Mouse (Mus musculus) hindbrain, embryonic 11.5 days (tissue): Measurements from ENCODE around the gene Grwd1. TPM values are rescaled to one million over a fixed set of nuclear protein-coding genes. Genes with fewer than 3 reads are reported as not detected.
"Not testable (repeated sequence)": the region's sequence is repeated elsewhere in the genome, so short reads cannot be mapped to it uniquely, and the experiment has no call there.

Experiments
- ATAC-seq: fragments of 200-750 bp; cut with Nextera tagmentation; 2 replicates; pipeline ENCODE4 v1.8.0; 2017; ENCODE audit warnings: mild to moderate bottlenecking, moderate TSS enrichment, moderate library complexity; ENCODE audit not compliant: low FRiP score
- DNase-seq: peaks from one replicate; pipeline ENCODE4 v3.0.0-alpha.2; 2015; ENCODE audit warnings: low spot score
- H3K27ac ChIP-seq: fragments of 300-500 bp; sonication (generic); 2 replicates; pipeline ENCODE4 v1.5.1; 2014; ENCODE audit warnings: mild to moderate bottlenecking, low read depth, low read length
- H3K27me3 ChIP-seq: fragments of 300-500 bp; sonication (generic); 2 replicates; pipeline ENCODE4 v1.6.1; 2014; ENCODE audit warnings: mild to moderate bottlenecking, low read length, moderate library complexity, mixed read lengths; ENCODE audit not compliant: control insufficient read depth, insufficient read depth
- H3K36me3 ChIP-seq: fragments of 300-500 bp; sonication (generic); 2 replicates; pipeline ENCODE4 v1.6.1; 2014; ENCODE audit warnings: mild to moderate bottlenecking, low read length, moderate library complexity, mixed read lengths; ENCODE audit not compliant: control insufficient read depth, insufficient read depth
- H3K4me1 ChIP-seq: fragments of 300-500 bp; sonication (generic); replicated peaks from 2 replicates; pipeline ENCODE4 v1.6.1; 2014; ENCODE audit warnings: low read length, mixed read lengths; ENCODE audit not compliant: control insufficient read depth, insufficient read depth
- H3K4me2 ChIP-seq: fragments of 300-500 bp; sonication (generic); replicated peaks from 2 replicates; pipeline ENCODE4 v1.6.1; 2014; ENCODE audit warnings: mild to moderate bottlenecking, low read depth, low read length
- H3K4me3 ChIP-seq: fragments of 300-500 bp; sonication (generic); 2 replicates; pipeline ENCODE4 v1.5.1; 2014; ENCODE audit warnings: low read depth, low read length
- H3K9ac ChIP-seq: fragments of 300-500 bp; sonication (generic); 2 replicates; pipeline ENCODE4 v1.6.1; 2014; ENCODE audit warnings: low read depth, low read length
- H3K9me3 ChIP-seq: fragments of 300-500 bp; sonication (generic); 2 replicates; pipeline ENCODE4 v1.6.1; 2016; ENCODE audit warnings: low read length; ENCODE audit not compliant: control insufficient read depth
- WGBS: fragments of 180-500 bp; shearing (Covaris S2); extraction: QIAGEN DNeasy Blood & Tissue Kit; methylation state at CpG from one replicate; pipeline ENCODE4 v1.1.7; 2014; 5-methylcytosine and 5-hydroxymethylcytosine counted together
- polyA plus RNA-seq: library from polyadenylated mRNA; unstranded; fragments of >200 nt; fragmentation: Nextera tagmentation; extraction: Ambion mirVana; gene quantifications from 2 replicates; pipeline ENCODE4 v1.2.1, GENCODE M21; 2014

Gene Grwd1
- 56.7 and 66.0 TPM in 2 replicates for polyA plus RNA-seq

DNA sequence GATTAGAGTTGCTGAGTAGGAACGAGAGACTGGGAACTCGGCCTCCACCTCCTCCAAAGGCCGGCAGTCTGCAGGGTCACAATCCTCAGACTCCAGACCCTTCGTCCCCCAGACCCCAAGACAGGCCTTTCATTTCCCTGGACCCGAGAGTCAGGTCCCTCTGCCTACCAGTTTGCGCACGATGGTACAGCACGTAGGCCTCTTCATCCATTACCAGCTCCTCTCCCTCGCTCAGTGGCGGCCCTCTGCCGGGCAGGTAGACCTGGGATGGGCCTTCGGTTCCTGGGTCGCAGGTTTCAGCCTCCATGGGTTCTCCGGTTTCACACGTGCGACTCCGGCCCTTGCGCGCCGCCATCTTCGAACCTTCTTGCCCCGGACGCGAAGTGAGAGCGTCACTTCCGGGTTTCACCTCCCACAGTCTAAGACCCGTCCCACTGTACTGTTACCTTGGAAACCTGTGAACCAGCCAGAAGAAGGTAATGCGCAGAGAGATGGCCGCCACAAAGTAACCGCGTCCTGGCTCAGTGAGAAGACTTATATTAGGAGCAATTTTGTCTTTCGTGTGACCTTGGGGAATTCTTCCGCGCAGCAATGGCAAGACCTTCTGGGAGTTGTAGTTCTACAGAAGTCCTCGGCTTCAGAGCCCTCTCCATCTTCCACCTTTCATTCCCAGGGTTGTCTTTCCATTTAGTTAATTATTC is at the start of gene Grwd1:
Gene Grwd1, minus strand, starts transcription at position 518 of the 701 bp plus-strand sequence.
- peak; percentile 84 for ATAC-seq
- Histone ChIP-seq H3K4me2 (peak within 1 kb of the TSS; percentile 84), H3K36me3 (peaks cover 4% of the 10 kb centered on the region; the same call in 1 of the 2 replicates), H3K27ac (0 out of 2 replicates have a peak within 1 kb of the TSS, but pooled peaks have one; percentile 37), H3K4me3 (peak within 1 kb of the TSS; percentile 89), H3K27me3 (peaks cover 43% of the 10 kb centered on the region), H3K9me3 (no peaks in the 10 kb centered on the region), H3K4me1 (peaks cover 11% of the 10 kb centered on the region), H3K9ac (peak within 1 kb of the TSS; percentile 77)
- under 1% methylated on average over 35 of the region's 35 CpGs for WGBS
- DNase-seq = peak; percentile 92

DNA sequence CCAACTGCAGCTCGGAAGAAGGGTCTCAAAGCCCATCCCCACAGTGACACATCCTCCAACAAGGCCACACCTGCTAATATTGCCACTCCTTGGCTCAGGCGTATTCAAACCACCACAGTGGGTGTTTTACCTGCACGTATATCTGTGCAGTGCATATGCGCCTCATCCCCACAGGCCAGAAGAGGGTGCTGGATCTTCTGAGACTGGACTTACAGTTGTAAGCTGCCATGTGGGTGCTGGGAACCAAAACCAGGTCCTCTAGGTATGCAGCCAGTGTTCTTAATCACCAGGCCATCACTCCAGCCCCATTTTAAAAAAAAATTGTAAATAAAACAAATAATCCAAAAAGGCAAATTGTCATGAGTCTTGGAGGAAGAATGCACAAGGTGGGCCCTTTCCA is 49.8 kb upstream of the Grwd1 start:
- no peak for ATAC-seq
- H3K4me2 ChIP-seq = no peak overlapping the region
- 94% methylated on average over 4 of the region's 4 CpGs for WGBS

DNA sequence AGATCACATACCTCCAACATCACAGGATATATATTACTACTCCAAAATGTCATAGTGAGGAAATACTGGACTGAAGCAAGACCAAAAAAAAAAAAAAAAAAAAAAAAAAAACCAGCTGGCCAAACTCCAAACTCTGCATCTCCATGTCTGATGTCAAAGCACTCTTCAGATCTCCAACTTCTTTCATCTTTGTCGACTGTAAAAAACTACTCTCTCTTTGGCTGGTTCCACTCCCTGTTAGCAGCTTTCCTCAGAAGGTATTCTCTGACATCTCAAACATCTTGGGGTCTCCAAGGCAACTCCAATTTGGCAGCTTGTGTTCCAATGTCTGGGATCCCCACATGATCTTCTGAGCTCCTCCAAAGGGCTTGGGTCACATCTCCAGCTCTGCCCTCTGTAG is 47.5 kb upstream of the Grwd1 start, which contains the start of gene Grin2d:
Gene Grin2d, minus strand, starts transcription at position 101 of the 400 bp plus-strand sequence.
- H3K9ac ChIP-seq, H3K4me3 ChIP-seq, DNase-seq, ATAC-seq, H3K4me1 ChIP-seq, H3K27me3 ChIP-seq, H3K9me3 ChIP-seq, H3K27ac ChIP-seq, H3K4me2 ChIP-seq: not testable (repeated sequence)
- 100% methylated on average over 1 of the region's 1 CpGs for WGBS
- H3K36me3 ChIP-seq = peaks cover 18% of the 10 kb centered on the region

More for the DNA sequence above, 49.8 kb upstream of the Grwd1 start:
- Histone ChIP-seq H3K27ac (no peak overlapping the region), H3K4me3 (no peak overlapping the region), H3K36me3 (peaks cover 20% of the 10 kb centered on the region), H3K4me1 (no peaks in the 10 kb centered on the region), H3K27me3 (no peaks in the 10 kb centered on the region), H3K9me3 (no peaks in the 10 kb centered on the region), H3K9ac (no peak overlapping the region)
- DNase-seq = no peak

DNA sequence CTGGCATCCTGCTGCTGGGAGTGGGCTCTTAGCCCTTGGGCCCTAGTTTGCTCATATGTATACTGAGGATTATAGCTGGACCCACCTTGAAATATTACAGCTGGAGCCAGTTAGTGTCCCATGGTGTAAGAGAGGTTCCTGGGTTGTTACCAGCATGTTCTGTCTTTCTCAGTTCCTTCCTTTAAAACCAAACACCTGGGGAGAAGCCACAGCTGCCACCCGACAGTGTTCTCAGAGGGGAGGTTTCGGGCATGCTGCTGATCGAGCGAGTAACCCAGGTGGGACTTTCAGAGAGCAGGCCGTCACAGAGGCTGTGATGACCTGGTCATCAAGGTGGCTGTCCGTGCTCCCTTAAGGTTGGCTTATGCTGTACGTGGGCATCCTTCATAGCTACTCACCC is 46.2 kb upstream of the Grwd1 start:
- Histone ChIP-seq H3K4me3 (no peak overlapping the region), H3K36me3 (peaks cover 13% of the 10 kb centered on the region; the same call in 1 of the 2 replicates), H3K27me3 (no peaks in the 10 kb centered on the region), H3K27ac (no peak overlapping the region), H3K4me2 (no peak overlapping the region), H3K9ac (no peak overlapping the region), H3K4me1 (no peaks in the 10 kb centered on the region), H3K9me3 (no peaks in the 10 kb centered on the region)
- no peak for ATAC-seq
- no peak for DNase-seq
- WGBS = 95% methylated on average over 7 of the region's 7 CpGs

DNA sequence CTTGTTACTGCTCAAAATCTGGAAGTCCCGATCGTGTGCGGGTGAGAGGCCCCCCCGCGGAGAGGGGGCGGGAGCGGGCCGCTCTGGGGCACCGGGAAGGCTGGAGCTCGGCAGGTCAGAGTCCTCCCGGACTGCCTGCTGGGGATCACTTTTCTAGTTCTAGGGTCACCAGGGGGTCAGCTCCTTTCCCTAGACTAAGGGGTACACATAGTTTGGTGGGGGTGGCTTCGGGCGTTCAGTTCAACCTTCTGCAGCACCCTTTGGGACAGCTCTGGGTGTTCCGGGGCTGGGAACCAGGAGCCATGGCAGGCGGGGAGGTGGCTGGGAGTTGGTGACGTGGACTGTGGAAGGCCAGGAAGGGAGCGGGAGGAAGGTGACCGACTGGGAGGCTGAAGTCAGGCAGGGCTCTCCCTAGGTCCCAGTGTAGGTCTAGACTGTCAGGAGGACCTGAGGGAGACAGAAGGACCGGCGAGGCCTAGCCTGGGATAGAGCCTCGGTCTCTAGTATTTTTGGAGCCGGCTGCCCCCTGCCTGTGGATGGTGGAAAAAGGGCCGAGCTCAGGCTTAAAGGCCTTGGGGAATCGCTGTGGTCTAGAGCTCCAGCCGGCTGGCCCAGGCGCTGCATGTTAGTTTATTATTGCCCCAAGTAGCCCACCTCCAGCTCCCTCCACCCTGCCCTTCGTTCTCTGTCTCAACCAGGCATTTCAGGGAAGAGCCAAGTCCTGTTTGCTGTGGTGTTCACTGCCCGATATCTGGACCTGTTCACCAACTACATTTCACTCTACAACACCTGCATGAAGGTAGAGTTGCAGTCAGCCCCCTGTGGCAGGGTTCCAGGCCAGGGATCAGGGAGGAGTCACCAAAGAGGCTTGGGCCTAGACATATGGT is 42.6 kb upstream of the Grwd1 start:
- peak overlapping the region; percentile 93 for H3K9ac ChIP-seq
- peaks cover 5% of the 10 kb centered on the region; the same call in 1 of the 2 replicates for H3K36me3 ChIP-seq
- H3K27me3 ChIP-seq = peaks cover 24% of the 10 kb centered on the region
- DNase-seq = peak; percentile 73
- ATAC-seq = peak; percentile 50
- WGBS = 3% methylated on average over 28 of the region's 28 CpGs
- H3K9me3 ChIP-seq = no peaks in the 10 kb centered on the region
- peak overlapping the region; percentile 79 for H3K4me3 ChIP-seq
- H3K4me1 ChIP-seq = peaks cover 12% of the 10 kb centered on the region
- peak overlapping the region; percentile 65 for H3K27ac ChIP-seq
- peak overlapping the region; percentile 79 for H3K4me2 ChIP-seq

DNA sequence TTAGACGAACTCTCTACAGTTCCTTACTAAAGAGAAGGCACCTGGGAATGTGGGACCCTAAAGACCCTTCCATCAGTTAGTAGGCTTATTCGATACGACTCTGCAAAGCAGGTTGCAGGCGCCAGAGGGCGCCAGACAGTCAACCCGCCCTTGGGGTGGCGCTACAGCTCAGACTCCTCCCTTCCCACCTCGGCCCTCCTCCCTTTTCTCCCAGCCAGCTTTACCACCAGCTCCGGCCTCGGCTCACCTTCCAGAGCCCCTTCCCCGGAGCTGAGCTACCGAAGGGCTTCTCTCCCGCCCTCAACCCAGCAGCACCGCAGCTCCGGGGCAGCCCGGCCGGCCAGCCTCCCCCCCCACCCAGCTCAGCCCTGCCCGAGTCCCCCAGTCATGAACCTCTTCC is 41.9 kb upstream of the Grwd1 start, which contains the start of gene Kdelr1:
Gene Kdelr1, plus strand, starts transcription at position 149 of the 400 bp plus-strand sequence.
- ATAC-seq (peak; percentile 76), DNase-seq (peak; percentile 96)
- peak within 1 kb of the TSS; percentile 79 for H3K4me2 ChIP-seq
- H3K9ac ChIP-seq = peak within 1 kb of the TSS; percentile 93
- peaks cover 5% of the 10 kb centered on the region; the same call in 1 of the 2 replicates for H3K36me3 ChIP-seq
- H3K4me1 ChIP-seq = peaks cover 15% of the 10 kb centered on the region
- H3K9me3 ChIP-seq = no peaks in the 10 kb centered on the region
- 1% methylated on average over 16 of the region's 18 CpGs for WGBS
- peaks cover 29% of the 10 kb centered on the region for H3K27me3 ChIP-seq
- peak within 1 kb of the TSS; percentile 65 for H3K27ac ChIP-seq
- H3K4me3 ChIP-seq = peak within 1 kb of the TSS; percentile 79

DNA sequence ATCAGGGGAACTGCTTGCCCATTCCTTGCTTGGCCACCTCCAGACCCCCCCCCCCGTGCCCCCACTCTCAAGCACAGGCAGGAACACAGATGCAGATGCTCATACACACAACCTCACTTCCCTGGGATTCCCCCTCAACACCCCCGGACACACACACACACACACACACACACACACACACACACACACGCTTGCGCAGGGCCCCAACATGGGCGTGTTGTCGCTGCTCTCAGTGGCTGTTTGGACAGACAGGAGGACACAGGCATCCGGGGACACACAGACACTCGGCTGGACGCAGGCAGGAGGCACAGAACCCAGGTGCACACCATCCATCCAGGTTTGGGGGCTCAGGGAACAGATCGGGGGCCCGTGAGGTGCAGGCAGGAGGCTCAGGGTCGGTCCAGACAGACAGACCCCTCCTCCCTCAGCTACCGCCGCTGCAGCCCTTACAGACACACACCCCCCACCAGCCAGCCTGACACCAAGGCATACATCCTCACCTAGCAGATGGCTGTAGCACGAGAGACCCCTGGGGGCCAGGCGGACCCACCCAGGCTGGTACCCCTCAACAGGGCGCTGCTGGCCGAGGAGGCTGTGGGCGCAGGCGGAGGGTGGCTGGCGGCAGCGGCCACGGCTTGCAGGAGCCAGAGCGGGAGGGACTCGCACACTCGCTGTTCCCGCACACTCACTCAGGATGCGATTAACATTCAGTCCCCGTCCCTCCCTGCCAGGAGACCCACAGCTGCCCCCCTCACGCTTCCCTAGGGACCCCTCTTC is 39.7 kb upstream of the Grwd1 start:
- DNase-seq = peak; percentile 48
- Histone ChIP-seq H3K36me3 (no peaks in the 10 kb centered on the region), H3K9me3 (no peaks in the 10 kb centered on the region), H3K4me2 (peak overlapping the region; percentile 56), H3K4me1 (peaks cover 15% of the 10 kb centered on the region), H3K4me3 (peak overlapping the region; percentile 28), H3K9ac (peak overlapping the region; percentile 45), H3K27me3 (peaks cover 39% of the 10 kb centered on the region), H3K27ac (0 out of 2 replicates have a peak overlapping the region, but pooled peaks have one; percentile 17)
- ATAC-seq = no peak
- WGBS = under 1% methylated on average over 26 of the region's 30 CpGs

DNA sequence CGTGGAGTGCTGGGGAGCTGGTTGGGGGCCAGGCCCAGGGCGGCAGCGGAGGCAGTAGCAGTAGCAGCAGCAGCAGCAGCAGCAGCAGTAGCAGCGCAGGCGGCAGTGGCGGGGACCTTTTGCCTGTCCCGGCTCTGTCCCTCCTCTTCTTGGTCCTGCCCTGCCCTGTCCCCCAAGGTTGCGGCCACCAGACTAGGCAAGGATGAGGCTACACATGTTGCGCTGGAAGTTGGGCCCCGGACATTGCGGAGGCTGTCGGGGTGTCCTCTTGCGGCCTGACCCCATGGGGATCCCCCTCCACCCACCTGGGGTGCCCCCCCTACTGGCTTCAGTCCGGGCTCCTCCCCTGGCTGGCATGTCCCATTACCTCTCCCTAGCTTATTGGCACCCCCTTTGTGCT is 39.0 kb upstream of the Grwd1 start:
- Histone ChIP-seq H3K9me3 (no peaks in the 10 kb centered on the region), H3K9ac (peak overlapping the region; percentile 50), H3K27ac (no peak overlapping the region), H3K27me3 (peaks cover 39% of the 10 kb centered on the region), H3K4me3 (peak overlapping the region; percentile 28), H3K4me2 (peak overlapping the region; percentile 56), H3K36me3 (no peaks in the 10 kb centered on the region), H3K4me1 (peaks cover 15% of the 10 kb centered on the region)
- WGBS = under 1% methylated on average over 13 of the region's 14 CpGs
- DNase-seq (peak; percentile 27), ATAC-seq (no peak)
